Mouse (Mus musculus) right cerebral cortex, postnatal 36 days (tissue): Measurements from ENCODE around the gene Slit2.

Source experiments
- DNase-seq, 2 experiments: peaks; one replicate each; pipeline ENCODE4 v3.0.0; 2022; ENCODE audit warnings: low spot score in 2 of 2, mixed read lengths in 1 of 2

The Slit2 gene

DNA sequence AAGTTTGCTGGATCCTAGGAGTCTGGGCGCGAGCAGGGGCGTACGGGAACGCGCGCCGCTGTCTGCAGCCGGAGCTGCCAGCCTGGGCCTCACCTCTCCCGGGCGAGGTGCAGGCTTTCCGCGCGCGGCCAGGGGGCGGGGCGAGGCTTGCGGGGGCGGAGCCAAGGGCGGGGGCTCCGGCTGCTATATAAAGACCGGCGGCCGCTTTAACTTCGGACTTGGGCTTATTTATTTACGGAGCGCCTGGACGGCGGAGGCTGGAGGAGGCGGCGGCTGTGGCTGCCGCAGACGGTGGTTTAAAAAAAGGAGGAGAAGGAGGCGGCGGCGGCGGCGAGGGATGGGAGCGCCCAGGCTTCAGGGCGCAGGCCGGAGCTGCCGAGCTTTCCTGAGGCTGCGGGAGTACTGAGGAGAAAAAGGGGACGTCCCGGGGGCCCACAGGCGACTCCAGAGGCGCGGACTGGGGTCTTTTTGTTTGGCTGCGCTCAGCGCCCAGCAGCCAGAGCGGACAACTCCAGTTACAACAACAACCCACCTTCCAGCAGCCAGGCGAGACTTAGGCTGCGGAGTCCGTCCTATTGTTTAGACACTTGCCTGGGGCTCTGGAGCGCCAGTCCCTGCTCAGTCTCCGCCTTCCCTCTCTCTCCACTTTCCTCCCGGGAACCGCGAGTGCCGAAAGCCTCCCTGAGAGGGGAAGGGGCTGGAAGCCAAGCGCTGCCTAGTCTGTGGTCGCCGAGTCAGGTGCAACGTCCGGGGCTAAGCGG is at the start of gene Slit2:
TSS of gene Slit2 (plus strand) at position 198 of the 761 bp plus-strand sequence.
- DNase-seq = peak; percentile 50 to 57

DNA sequence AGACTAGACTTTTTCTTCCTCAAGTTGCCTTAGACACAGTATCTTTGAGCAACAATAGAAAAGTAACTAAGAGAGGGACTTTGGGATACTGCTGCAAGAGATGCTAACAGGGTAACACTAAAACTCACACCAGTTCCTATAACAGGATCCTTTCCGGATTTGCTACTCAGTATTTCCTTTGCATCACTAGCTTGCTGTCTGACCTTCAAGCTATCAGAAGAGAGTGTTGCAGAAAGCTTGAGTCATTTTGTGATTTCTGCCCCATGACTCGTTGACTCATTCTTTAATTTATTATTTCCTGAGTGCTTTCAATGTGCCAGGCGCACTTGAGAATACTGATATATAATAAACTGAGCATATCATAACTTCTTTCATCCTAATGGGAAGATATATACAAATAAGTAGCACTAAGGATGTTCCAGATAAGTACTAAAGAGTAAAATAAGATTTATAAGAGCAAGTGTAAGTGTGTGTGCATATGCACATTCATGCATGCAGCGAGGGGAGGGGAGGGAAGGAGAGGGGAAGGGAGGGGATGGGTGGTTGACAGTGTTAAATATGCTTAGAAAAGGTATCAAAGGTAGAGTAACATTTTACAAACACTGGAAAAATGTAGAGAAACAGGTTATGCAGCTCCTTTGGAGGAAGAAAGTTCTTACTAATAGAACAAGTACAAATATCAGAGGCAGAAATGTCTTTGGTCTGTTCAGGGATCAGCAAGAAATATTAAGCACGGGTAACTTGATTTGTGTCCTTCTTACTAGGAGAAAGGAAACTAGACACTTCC is 44.2 kb upstream of the Slit2 start:
- no peak for DNase-seq

GRCm38 (mm10) chr5:47956451-47956850 is 26.5 kb upstream of the Slit2 start:
- DNase-seq = no peak

GRCm38 (mm10) chr5:47975795-47976194 is 7.1 kb upstream of the Slit2 start:
- no peak for DNase-seq

- DNase-seq = no peak
Measured at GRCm38 (mm10) chr5:47979371-47979770, 3.6 kb upstream of the Slit2 start.

GRCm38 (mm10) chr5:47980459-47980858 is 2.5 kb upstream of the Slit2 start:
- DNase-seq = no peak

- no peak for DNase-seq
Measured at GRCm38 (mm10) chr5:47981951-47982350, 987 bp upstream of the Slit2 start.

DNA sequence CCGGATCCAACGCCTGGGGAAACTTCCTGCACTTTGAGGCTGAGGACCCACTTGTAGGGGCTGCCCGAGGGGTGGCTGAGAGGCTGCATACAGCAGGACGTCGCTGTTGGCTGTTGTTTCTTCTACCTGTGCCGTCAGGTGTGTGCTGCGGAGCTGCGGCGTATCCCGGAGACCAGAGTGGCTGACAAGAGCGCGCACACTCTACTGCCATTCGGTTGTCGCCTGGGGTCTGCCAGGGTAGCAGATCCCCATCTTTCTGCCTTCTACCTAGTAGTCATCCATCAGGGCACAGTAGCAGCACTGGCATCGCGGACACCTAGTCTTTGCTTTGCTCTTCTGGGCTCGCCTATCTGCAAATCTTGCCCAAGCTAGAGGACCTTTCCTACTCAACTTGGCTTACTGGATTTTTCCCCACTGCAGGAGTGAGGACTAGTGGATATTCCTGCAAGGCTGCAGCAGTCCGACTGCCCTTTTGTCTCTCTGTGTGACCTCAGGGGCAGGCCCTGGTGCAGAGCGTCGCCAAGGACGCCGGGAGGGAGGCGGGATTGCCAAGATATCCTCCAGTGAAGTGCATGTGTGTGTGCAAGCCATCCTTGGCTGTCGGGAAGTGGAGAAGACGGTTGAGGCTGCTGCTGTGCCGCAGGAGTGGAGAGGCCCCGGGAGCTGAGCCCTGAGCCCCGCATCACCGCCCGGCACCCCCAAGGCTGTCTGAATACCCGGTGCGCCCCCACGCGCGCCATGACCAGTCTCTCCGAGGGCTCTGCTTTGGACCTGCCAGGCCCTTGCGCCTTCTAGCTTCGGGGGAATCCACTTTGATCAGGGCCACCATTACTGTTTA is 1.0 kb downstream of the Slit2 start:
- DNase-seq = peak in 1 of 2 experiments; percentile 20

- DNase-seq = no peak
Measured at GRCm38 (mm10) chr5:47984584-47985197, 1.8 kb downstream of the Slit2 start.

DNA sequence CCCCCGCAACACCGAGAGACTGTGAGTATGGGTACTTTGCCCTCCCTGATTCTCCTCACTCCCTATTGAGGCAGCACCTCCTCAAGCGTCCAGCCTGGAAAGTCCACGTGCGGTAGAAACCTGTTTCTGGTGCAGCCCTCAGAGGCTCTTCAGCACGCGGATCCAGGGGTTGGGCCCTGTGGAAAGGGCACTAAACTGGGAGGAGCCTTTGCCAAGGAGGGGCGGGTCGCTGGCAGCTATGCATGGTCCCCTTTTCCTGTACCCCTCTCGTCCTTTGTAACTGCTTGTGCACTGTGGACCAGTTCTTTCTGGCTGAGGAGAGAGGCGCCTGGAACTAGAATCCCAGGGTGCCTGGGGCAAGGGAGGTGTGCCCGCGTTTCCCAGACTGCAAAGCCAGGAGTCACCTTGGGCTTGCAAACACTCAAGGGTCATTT is 2.3 kb downstream of the Slit2 start:
- DNase-seq = no peak

GRCm38 (mm10) chr5:47985901-47986670 is 3.1 kb downstream of the Slit2 start:
- peak in 1 of 2 experiments; percentile 17 for DNase-seq

GRCm38 (mm10) chr5:47990926-47991325 is 8.0 kb downstream of the Slit2 start:
- no peak for DNase-seq

DNA sequence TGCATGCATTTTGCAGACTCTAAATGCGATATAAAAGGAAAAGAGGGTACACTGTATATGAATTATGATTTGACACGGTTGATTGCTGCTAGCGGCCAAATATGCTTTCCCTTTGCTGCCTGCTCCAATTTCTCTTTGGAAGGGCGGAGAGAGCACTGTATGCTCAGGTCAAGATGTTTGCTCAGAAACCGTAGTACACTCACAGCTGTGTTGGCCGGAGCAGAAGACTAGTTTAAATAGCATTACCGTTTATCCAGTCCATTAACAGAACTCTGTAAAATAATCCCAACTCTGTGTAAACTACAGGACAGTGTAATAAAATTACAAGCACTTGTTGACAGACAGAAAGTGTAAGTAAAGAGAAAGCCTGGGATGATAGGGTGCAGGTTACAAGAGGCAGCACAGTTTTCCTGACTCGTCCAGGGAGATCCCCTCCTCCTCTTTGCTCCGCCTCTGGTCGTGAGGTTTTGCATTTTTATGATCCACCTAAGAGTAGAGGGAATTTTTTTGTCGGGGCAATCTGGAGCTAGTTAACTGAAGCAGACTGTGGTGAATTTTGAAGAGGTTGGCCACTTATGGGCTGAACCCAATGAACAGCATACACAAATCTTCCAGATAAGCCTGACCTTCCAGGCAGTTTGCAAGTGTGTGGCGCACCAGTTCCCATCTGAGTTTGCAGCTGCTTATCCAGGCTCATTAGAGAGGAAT is 20.9 kb downstream of the Slit2 start:
- no peak for DNase-seq

- no peak for DNase-seq
Measured at GRCm38 (mm10) chr5:48005533-48005932, 22.6 kb downstream of the Slit2 start.

DNA sequence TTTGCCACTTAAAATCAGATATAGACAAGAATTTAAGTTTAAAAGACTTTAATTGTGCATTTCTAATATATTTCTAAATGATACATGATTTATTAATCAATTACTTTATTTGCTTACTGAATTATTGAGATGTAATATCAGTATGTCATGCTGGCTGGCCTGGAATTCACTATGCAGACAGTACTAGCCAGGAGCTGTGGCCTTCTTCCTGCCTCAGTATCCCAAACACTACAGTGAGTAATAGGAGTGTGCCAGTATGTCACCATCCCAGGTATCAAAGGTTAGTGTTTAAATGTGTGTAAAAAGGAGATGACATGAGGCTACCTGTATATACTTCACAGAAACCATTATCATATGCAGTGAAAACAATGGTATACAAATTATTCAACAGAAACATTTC is 23.1 kb downstream of the Slit2 start:
- no peak for DNase-seq

GRCm38 (mm10) chr5:48023441-48023840 is 40.5 kb downstream of the Slit2 start:
- DNase-seq = no peak

GRCm38 (mm10) chr5:48034875-48035274 is 51.9 kb downstream of the Slit2 start:
- no peak for DNase-seq

DNA sequence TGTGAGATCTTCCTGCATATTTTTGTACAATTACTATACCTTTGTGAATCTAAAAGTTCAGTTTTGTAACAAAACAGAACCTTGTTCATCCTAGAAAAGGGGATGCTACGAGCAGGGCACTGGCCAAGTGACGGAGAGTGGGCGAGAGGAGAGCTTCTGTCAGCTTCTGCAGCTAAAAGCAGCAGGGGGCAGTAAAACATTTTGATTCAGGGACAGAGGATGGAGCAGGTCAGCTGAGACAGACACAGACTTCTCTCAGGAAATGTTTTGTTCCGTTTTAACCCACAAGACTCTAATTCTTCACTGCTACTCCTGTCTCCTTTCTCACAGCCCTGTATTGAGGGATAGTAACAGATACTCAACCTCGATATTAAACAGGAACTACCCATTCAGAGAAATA is 55.1 kb downstream of the Slit2 start:
- DNase-seq = no peak

DNA sequence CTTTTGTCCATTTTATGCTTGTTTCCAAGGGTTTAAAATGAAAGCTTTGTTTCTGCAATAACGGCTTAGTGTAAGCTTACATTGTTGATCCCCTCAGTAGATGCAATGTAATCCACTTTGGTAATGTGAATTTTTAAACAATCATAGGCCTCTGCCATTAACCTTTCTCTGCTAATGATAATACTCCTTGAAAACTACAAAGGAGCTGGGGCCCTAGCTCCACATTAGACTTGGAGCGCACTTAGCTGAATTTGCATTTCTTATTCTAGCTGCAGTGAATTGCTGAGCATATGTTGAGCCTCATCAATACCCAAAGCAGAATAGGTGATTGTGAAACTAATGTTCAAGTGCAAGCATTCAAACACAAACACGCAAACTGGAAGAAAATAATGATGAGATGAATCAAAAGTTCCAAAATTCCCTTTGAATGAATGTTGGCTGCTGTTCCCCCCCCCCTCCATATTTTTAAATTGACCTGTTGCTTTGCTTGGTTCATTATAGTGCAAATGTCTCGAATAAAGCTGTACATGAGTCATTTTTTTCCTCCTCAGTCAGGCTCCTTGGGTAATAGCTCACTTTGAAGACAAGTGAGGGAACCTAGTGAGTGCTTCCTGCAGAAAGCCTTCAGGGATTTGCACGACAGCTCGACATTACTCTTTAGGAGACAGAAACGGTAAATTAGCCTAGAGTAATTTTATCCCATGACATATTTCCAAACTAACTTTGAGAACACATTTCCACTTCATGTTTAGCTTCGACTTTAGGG is 66.2 kb downstream of the Slit2 start:
- no peak for DNase-seq
